Mouse (Mus musculus) lung, postnatal 0 days (tissue): ENCODE results near the gene Pnpla2.
A peak's percentile ranks its signal among the peaks of the same experiment; 100 is the strongest.

Source experiments
- CTCF ChIP-seq: IDR thresholded peaks from 2 replicates; pipeline ENCODE4 v1.5.1; 2016; ENCODE audit warnings: antibody characterized with exemption, mild to moderate bottlenecking
- EP300 ChIP-seq: IDR thresholded peaks from 2 replicates; pipeline ENCODE4 v1.6.1; 2016; ENCODE audit warnings: antibody characterized with exemption, mild to moderate bottlenecking, control low read depth

GRCm38 (mm10) chr7:141437178-141438120 lies 17.5 kb upstream of the Pnpla2 start, which contains the start of gene Slc25a22:
- TF ChIP-seq CTCF (peak; percentile 83), EP300 (no peak)
